Mouse (Mus musculus) small intestine, adult 2 months (tissue): ENCODE data around the gene D430041D05Rik.

Experiments
- CTCF ChIP-seq: fragments of 200-500 bp; IDR thresholded peaks from 2 replicates; pipeline ENCODE4 v1.5.1; 2012; ENCODE audit warnings: low read depth, mild to moderate bottlenecking, control low read depth, inconsistent platforms, low read length, moderate library complexity, mixed read lengths; ENCODE audit not compliant: insufficient replicate concordance, insufficient read length; ENCODE audit errors: extremely low read depth
- POLR2A ChIP-seq: fragments of 200-500 bp; IDR thresholded peaks from 2 replicates; pipeline ENCODE4 v1.6.1; 2012; ENCODE audit warnings: low read depth, mild to moderate bottlenecking, control low read depth, inconsistent platforms, low read length, moderate library complexity

GRCm38 (mm10) chr2:104377990-104378389 is 32.8 kb downstream of the D430041D05Rik start:
- TF ChIP-seq POLR2A = no peak
- peak; percentile 25; the same call in 1 of the 2 replicates for TF ChIP-seq CTCF
